Mouse (Mus musculus) midbrain, embryonic 16.5 days (tissue): Measurements from ENCODE around the gene Methig1. TPM values are rescaled to one million over a fixed set of nuclear protein-coding genes. Genes with fewer than 3 reads are reported as not detected.

Experiments
- ATAC-seq: fragments of 200-750 bp; cut with Nextera tagmentation; 2 replicates; pipeline ENCODE4 v1.8.0; 2017; ENCODE audit warnings: moderate TSS enrichment
- H3K27ac ChIP-seq: fragments of 300-500 bp; sonication (generic); 2 replicates; pipeline ENCODE4 v1.5.1; 2014; ENCODE audit warnings: mild to moderate bottlenecking, low read length, mixed read lengths
- H3K27me3 ChIP-seq: fragments of 300-500 bp; sonication (generic); 2 replicates; pipeline ENCODE4 v1.6.1; 2014; ENCODE audit warnings: low read depth, low read length, mixed read lengths; ENCODE audit not compliant: control insufficient read depth, insufficient read depth
- H3K36me3 ChIP-seq: fragments of 300-500 bp; sonication (generic); 2 replicates; pipeline ENCODE4 v1.6.1; 2014; ENCODE audit warnings: mild to moderate bottlenecking, low read length, moderate library complexity, mixed read lengths; ENCODE audit not compliant: control insufficient read depth, insufficient read depth
- H3K4me1 ChIP-seq: fragments of 300-500 bp; sonication (generic); 2 replicates; pipeline ENCODE4 v1.6.1; 2014; ENCODE audit warnings: mild to moderate bottlenecking, low read length, mixed read lengths; ENCODE audit not compliant: control insufficient read depth, insufficient read depth
- H3K4me2 ChIP-seq: fragments of 300-500 bp; sonication (generic); 2 replicates; pipeline ENCODE4 v1.6.1; 2014; ENCODE audit warnings: mild to moderate bottlenecking, low read length, mixed read lengths
- H3K4me3 ChIP-seq: fragments of 300-500 bp; sonication (generic); 2 replicates; pipeline ENCODE4 v1.5.1; 2014; ENCODE audit warnings: low read depth, mild to moderate bottlenecking, low read length, moderate library complexity, mixed read lengths
- H3K9ac ChIP-seq: fragments of 300-500 bp; sonication (generic); 2 replicates; pipeline ENCODE4 v1.6.1; 2014; ENCODE audit warnings: low read depth, low read length, mixed read lengths
- H3K9me3 ChIP-seq: fragments of 300-500 bp; sonication (generic); replicated peaks from 2 replicates; pipeline ENCODE4 v1.6.1; 2014; ENCODE audit warnings: mild to moderate bottlenecking, low read length, mixed read lengths; ENCODE audit not compliant: control insufficient read depth, poor library complexity, severe bottlenecking
- WGBS: fragments of 180-500 bp; shearing (Covaris S2); extraction: QIAGEN DNeasy Blood & Tissue Kit; methylation state at CpG from one replicate; pipeline ENCODE4 v1.1.7; 2014; 5-methylcytosine and 5-hydroxymethylcytosine counted together
- polyA plus RNA-seq: library from polyadenylated mRNA; unstranded; fragments of >200 nt; fragmentation: Nextera tagmentation; extraction: Ambion mirVana; gene quantifications from 2 replicates; pipeline ENCODE4 v1.2.1, GENCODE M21; 2015

The Methig1 gene
- polyA plus RNA-seq, 1 experiment from 2014 or later, result not detected

DNA sequence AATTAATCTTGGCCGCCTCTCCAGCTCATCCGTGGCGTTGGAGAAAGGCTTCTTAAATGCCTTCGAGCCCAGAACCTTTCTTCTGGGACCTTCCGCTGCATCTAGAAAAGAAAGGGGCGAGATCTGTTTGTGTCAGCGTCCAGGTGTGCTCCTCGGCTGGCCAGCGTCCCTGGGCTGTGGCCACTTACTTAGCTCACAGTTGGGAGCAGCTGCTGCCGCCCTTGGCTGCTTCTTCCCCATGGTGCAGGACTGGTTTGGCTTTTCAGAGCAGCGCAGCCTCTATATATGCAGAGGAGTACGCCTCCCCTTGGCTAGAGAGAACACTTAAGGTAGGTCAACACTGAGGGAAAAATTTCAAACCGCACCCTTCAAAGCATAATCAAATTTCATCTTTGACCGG is 71.0 kb downstream of the Methig1 start:
- Histone ChIP-seq H3K9ac (no peak overlapping the region), H3K27ac (no peak overlapping the region), H3K4me3 (peak overlapping the region; percentile 97), H3K27me3 (peaks cover 20% of the 10 kb centered on the region), H3K36me3 (no peaks in the 10 kb centered on the region), H3K9me3 (no peaks in the 10 kb centered on the region), H3K4me2 (peak overlapping the region; percentile 92), H3K4me1 (peaks cover 33% of the 10 kb centered on the region)
- no peak for ATAC-seq
- 3% methylated on average over 14 of the region's 14 CpGs for WGBS

DNA sequence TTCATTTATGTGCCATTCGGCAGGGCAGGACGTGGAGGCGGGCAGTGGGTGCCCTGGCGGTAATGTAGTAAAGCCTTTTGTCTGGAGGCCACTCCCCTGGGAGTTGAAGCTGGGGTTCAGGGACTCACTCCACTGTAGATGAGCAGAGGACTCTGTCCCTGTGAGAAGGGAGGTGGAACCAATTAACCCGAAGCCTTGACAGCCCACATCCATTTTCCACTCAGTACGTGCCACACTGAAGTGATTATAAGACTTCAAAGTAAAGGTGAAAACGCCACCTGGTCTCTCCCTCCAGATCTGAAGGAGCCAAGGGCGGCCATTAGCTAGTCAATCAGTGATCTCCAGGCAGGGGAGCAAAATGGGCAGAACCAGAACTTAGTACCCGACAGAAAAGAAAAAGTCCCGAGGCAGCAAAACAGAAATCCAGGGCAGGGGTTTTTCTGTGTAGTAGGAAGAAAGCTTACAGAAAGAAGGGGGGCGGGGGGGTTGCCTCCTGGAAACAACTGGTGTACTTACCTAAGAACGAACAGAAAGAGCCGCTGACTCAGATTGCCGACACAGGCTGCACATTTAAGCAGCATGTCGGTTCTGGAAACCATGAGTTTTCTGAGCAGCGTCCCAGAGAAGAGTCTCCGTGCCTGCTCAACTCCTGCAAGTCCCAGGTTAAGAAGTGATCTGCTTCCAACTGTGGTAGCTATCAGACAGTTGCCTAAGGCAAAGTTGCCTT is 71.6 kb downstream of the Methig1 start, which contains the start of gene Slc11a2:
TSS of gene Slc11a2 (minus strand) at position 677 of the 727 bp plus-strand sequence.
- no peak within 1 kb of the TSS for H3K9ac ChIP-seq
- H3K27ac ChIP-seq, result no peak within 1 kb of the TSS
- 30% methylated on average over 17 of the region's 17 CpGs for WGBS
- peaks cover 29% of the 10 kb centered on the region for H3K4me1 ChIP-seq
- peak within 1 kb of the TSS; percentile 97 for H3K4me3 ChIP-seq
- no peaks in the 10 kb centered on the region for H3K36me3 ChIP-seq
- no peaks in the 10 kb centered on the region for H3K9me3 ChIP-seq
- ATAC-seq, result no peak
- H3K4me2 ChIP-seq, result peak within 1 kb of the TSS; percentile 92
- H3K27me3 ChIP-seq, result peaks cover 20% of the 10 kb centered on the region

DNA sequence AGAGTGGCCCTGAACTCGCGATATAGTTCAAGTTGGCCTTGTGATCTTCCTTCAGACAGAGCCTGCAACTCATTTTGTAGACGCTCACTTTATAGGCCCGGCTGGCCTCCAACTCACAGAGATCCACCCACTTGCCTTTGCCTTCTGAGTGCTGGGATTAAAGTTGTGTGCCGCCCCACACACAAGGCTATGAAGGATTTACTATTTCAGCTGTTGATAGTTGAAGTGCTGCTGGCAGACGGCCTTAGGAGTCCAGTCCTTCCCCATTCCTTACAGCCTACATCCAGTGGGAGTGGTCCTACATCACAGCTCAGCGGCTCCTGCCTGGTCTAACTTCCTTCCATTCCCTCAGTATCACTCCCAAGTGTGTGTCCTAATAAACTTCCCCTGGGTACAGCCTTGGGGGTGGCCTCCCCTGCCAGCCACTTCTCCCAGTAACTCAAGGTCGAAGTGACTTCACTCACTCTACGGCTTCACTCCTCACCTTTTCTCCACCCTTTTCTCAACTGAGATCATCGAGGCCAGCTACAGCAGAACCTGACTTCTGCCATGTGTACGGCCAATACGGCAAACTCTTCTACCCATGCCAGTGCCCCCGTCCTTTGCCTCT is 75.5 kb downstream of the Methig1 start:
- no peak overlapping the region for H3K4me2 ChIP-seq
- no peak overlapping the region for H3K4me3 ChIP-seq
- no peak overlapping the region for H3K9ac ChIP-seq
- H3K36me3 ChIP-seq, result no peaks in the 10 kb centered on the region
- ATAC-seq, result no peak
- no peaks in the 10 kb centered on the region for H3K9me3 ChIP-seq
- 85% methylated on average over 13 of the region's 13 CpGs for WGBS
- H3K27ac ChIP-seq, result no peak overlapping the region
- H3K27me3 ChIP-seq, result peaks cover 20% of the 10 kb centered on the region
- peaks cover 7% of the 10 kb centered on the region; the same call in 1 of the 2 replicates for H3K4me1 ChIP-seq

DNA sequence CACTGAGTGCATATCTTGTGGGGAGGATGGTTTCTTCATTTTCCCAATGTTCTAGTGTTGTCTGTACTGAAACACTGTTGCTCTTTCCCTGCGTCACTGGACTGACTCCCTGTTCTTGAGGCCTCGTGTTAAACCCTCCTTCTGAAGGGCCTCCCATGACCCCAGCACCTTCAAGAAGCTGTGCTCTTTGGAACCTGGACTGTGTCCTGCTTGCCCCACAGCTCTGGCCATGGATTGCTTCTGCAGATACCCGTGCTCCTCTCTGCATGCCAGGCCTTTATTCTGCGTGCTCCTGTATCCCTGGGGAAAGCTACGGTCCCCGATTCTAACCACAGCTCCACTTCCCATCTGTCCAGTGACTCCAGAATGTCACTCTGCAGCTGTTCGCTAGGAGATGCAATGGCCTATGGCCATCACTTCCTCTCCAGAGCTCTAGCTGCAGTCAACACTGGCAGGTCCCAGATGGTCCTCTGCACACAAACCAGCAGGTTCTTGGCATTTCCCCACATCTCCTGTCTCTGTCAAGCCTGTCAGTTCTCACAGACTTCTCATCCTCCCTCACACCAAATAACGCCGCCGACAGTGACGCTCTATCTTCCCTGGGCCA is 77.1 kb downstream of the Methig1 start:
- H3K4me3 ChIP-seq, result no peak overlapping the region

DNA sequence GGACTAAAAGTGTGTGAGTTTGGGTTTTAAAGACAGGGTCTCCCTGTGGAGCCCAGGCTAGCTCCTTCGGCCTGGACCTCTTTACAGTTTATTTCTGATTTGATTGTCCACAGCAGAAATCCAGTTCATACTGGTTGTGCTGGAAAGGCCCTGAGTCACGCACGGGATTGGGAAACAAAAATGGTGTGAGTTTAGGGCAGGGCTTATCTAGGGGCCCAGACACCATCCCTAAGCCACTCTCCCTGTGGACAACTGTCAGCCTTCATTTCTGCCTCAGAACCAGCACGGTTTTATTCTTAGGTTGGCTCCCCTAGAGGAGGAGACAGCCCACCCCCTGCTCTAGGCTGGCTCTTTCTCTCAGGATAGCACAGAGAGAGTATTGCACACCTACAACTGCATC is 80.3 kb downstream of the Methig1 start:
- no peak overlapping the region for H3K9ac ChIP-seq

More for the DNA sequence above, 77.1 kb downstream of the Methig1 start:
- Histone ChIP-seq H3K27ac (no peak overlapping the region), H3K36me3 (no peaks in the 10 kb centered on the region), H3K9me3 (no peaks in the 10 kb centered on the region), H3K4me2 (no peak overlapping the region), H3K27me3 (peaks cover 11% of the 10 kb centered on the region), H3K9ac (no peak overlapping the region), H3K4me1 (no peaks in the 10 kb centered on the region)
- WGBS, result 79% methylated on average over 11 of the region's 11 CpGs
- ATAC-seq, result no peak

More for the DNA sequence above, 80.3 kb downstream of the Methig1 start:
- no peak for ATAC-seq
- Histone ChIP-seq H3K9me3 (no peaks in the 10 kb centered on the region), H3K4me1 (no peaks in the 10 kb centered on the region), H3K4me2 (no peak overlapping the region), H3K27me3 (no peaks in the 10 kb centered on the region), H3K27ac (no peak overlapping the region), H3K4me3 (no peak overlapping the region), H3K36me3 (no peaks in the 10 kb centered on the region)
- 71% methylated on average over 4 of the region's 4 CpGs for WGBS

Other genes starting within 250 kb of the Methig1 start
- 11.4 and 15.2 TPM in 2 replicates for gene Atf1, start 125.3 kb upstream of the Methig1 start, polyA plus RNA-seq
- not detected in 2 replicates for gene Tmprss12, start 72.3 kb upstream of the Methig1 start, polyA plus RNA-seq
- gene Mettl7a1, start 49.0 kb upstream of the Methig1 start, polyA plus RNA-seq, result 3.7 and 4.8 TPM in 2 replicates
- not detected in 2 replicates for gene Mettl7a3, start 18.2 kb upstream of the Methig1 start, polyA plus RNA-seq
- not detected in 2 replicates for gene Mettl7a2, start 51 bp downstream of the Methig1 start, polyA plus RNA-seq
- not detected in 2 replicates for gene Higd1c, start 11.4 kb downstream of the Methig1 start, polyA plus RNA-seq
- 0.10 TPM in 2 replicates for gene Gm5475, start 69.0 kb downstream of the Methig1 start, polyA plus RNA-seq
- 23.7 and 24.8 TPM in 2 replicates for gene Slc11a2, start 71.9 kb downstream of the Methig1 start, polyA plus RNA-seq
- 57.4 and 57.5 TPM in 2 replicates for gene Letmd1, start 115.9 kb downstream of the Methig1 start, polyA plus RNA-seq
- 48.1 and 51.3 TPM in 2 replicates for gene Csrnp2, start 142.3 kb downstream of the Methig1 start, polyA plus RNA-seq
- gene Tfcp2, start 198.9 kb downstream of the Methig1 start, polyA plus RNA-seq, result 38.6 and 43.0 TPM in 2 replicates
- gene Pou6f1, start 246.8 kb downstream of the Methig1 start, polyA plus RNA-seq, result 33.1 and 36.4 TPM in 2 replicates